Mouse (Mus musculus) bone marrow, adult 2 months (tissue): ENCODE measurements at regions not wholly inside any gene's neighbourhood (a gene's known extent, or its start where the extent isn't known, plus 50 kb on each side); places are given as distances from the start of the nearest gene placed in this dataset.

Experiments
- CTCF ChIP-seq: fragments of 200-500 bp; IDR thresholded peaks from 2 replicates; pipeline ENCODE4 v1.5.1; 2011; ENCODE audit warnings: low read length, control low read depth; ENCODE audit not compliant: control insufficient read depth, insufficient read depth
- POLR2A ChIP-seq: fragments of 200-500 bp; IDR thresholded peaks from 2 replicates; pipeline ENCODE4 v1.6.1; 2011; ENCODE audit warnings: low read depth, mild to moderate bottlenecking, control low read depth, low read length, borderline replicate concordance; ENCODE audit not compliant: control insufficient read depth

- TF ChIP-seq CTCF (no peak), POLR2A (no peak)
Observed at GRCm38 (mm10) chr7:128860709-128861108, 116.0 kb downstream of the Sec23ip start.
